Mouse (Mus musculus) heart, postnatal 0 days (tissue): Measurements from ENCODE around the gene Nim1k.

Experiments used
- CTCF ChIP-seq: IDR thresholded peaks from 2 replicates; pipeline ENCODE4 v1.5.1; 2016; ENCODE audit warnings: antibody characterized with exemption, control low read depth, low read depth
- EP300 ChIP-seq: IDR thresholded peaks from 2 replicates; pipeline ENCODE4 v1.6.1; 2016; ENCODE audit warnings: antibody characterized with exemption, low read depth

GRCm38 (mm10) chr13:119716105-119716504 is 39.6 kb downstream of the Nim1k start:
- TF ChIP-seq EP300 (no peak), CTCF (no peak)
